Mouse (Mus musculus) midbrain, embryonic 10.5 days (tissue): ENCODE data around the gene Entpd1. TPM values are rescaled to one million over a fixed set of nuclear protein-coding genes. Genes with fewer than 3 reads are reported as not detected.

ENCODE experiments used
- DNase-seq: peaks from one replicate; pipeline ENCODE4 v3.0.0-alpha.2; 2017; ENCODE audit warnings: low spot score
- H3K27ac ChIP-seq: fragments of 300-500 bp; sonication (generic); replicated peaks from 2 replicates; pipeline ENCODE4 v1.5.1; 2016; ENCODE audit warnings: mild to moderate bottlenecking
- H3K27me3 ChIP-seq: fragments of 300-500 bp; sonication (generic); 2 replicates; pipeline ENCODE4 v1.6.1; 2016; ENCODE audit warnings: low read depth, mild to moderate bottlenecking; ENCODE audit not compliant: poor library complexity, severe bottlenecking
- H3K36me3 ChIP-seq: fragments of 300-500 bp; sonication (generic); 2 replicates; pipeline ENCODE4 v1.6.1; 2016; ENCODE audit warnings: mild to moderate bottlenecking, moderate library complexity
- H3K4me1 ChIP-seq: fragments of 300-500 bp; sonication (generic); 2 replicates; pipeline ENCODE4 v1.6.1; 2016
- H3K4me3 ChIP-seq: fragments of 300-500 bp; sonication (generic); 2 replicates; pipeline ENCODE4 v1.5.1; 2016; ENCODE audit warnings: mild to moderate bottlenecking, moderate library complexity
- H3K9me3 ChIP-seq: fragments of 300-500 bp; sonication (generic); replicated peaks from 2 replicates; pipeline ENCODE4 v1.6.1; 2016; ENCODE audit warnings: mild to moderate bottlenecking
- WGBS: fragments of 180-500 bp; shearing (Covaris S2); methylation state at CpG from one replicate; pipeline ENCODE4 v1.1.7; 2016; 5-methylcytosine and 5-hydroxymethylcytosine counted together
- polyA plus RNA-seq: library from polyadenylated mRNA; unstranded; fragments of >200 nt; fragmentation: Nextera tagmentation; extraction: Ambion mirVana; gene quantifications from 2 replicates; pipeline ENCODE4 v1.2.1, GENCODE M21; 2016

Gene Entpd1
- 4.0 and 6.2 TPM in 2 replicates for polyA plus RNA-seq

GRCm38 (mm10) chr19:40611830-40612506 is at the start of gene Entpd1, which contains the start of gene Tctn3:
Gene Entpd1 (plus strand): TSS chr19:40612366.
Gene Tctn3 (minus strand): TSS chr19:40612233.
- H3K27me3 ChIP-seq = no peaks in the 10 kb centered on the region
- under 1% methylated on average over 45 of the region's 45 CpGs for WGBS
- peak; percentile 99 for DNase-seq
- H3K4me3 ChIP-seq = peak within 1 kb of the TSS; percentile 89
- no peaks in the 10 kb centered on the region for H3K9me3 ChIP-seq
- peaks cover 14% of the 10 kb centered on the region for H3K4me1 ChIP-seq
- H3K27ac ChIP-seq = peak within 1 kb of the TSS; percentile 86
- H3K36me3 ChIP-seq = peaks cover 33% of the 10 kb centered on the region

- no peak for DNase-seq
- Histone ChIP-seq H3K36me3 (peaks cover 74% of the 10 kb centered on the region), H3K4me1 (no peaks in the 10 kb centered on the region), H3K9me3 (no peaks in the 10 kb centered on the region), H3K27ac (no peak overlapping the region), H3K4me3 (no peak overlapping the region), H3K27me3 (no peaks in the 10 kb centered on the region)
- WGBS = 89% methylated on average over 10 of the region's 10 CpGs
Observed at GRCm38 (mm10) chr19:40563880-40564645, 48.1 kb upstream of the Entpd1 start.

GRCm38 (mm10) chr19:40567616-40568015 is 44.5 kb upstream of the Entpd1 start:
- Histone ChIP-seq H3K27me3 (no peaks in the 10 kb centered on the region), H3K9me3 (peaks cover 14% of the 10 kb centered on the region), H3K4me1 (no peaks in the 10 kb centered on the region), H3K36me3 (peaks cover 98% of the 10 kb centered on the region), H3K27ac (no peak overlapping the region), H3K4me3 (no peak overlapping the region)
- no peak for DNase-seq
- 99% methylated on average over 3 of the region's 3 CpGs for WGBS

- 97% methylated on average over 9 of the region's 9 CpGs for WGBS
- DNase-seq = no peak
Observed at GRCm38 (mm10) chr19:40570726-40571125, 41.4 kb upstream of the Entpd1 start.

GRCm38 (mm10) chr19:40575438-40575837 is 36.7 kb upstream of the Entpd1 start:
- DNase-seq = no peak
- H3K36me3 ChIP-seq = peaks cover 100% of the 10 kb centered on the region
- H3K27me3 ChIP-seq = no peaks in the 10 kb centered on the region
- H3K4me1 ChIP-seq = no peaks in the 10 kb centered on the region
- H3K9me3 ChIP-seq = peaks cover 5% of the 10 kb centered on the region
- 86% methylated on average over 5 of the region's 5 CpGs for WGBS
- H3K27ac ChIP-seq = no peak overlapping the region
- H3K4me3 ChIP-seq = no peak overlapping the region

More at GRCm38 (mm10) chr19:40570726-40571125, 41.4 kb upstream of the Entpd1 start:
- H3K9me3 ChIP-seq = peaks cover 14% of the 10 kb centered on the region
- H3K27me3 ChIP-seq = no peaks in the 10 kb centered on the region
- no peak overlapping the region for H3K4me3 ChIP-seq
- H3K27ac ChIP-seq = no peak overlapping the region
- H3K36me3 ChIP-seq = peaks cover 100% of the 10 kb centered on the region
- H3K4me1 ChIP-seq = no peaks in the 10 kb centered on the region

GRCm38 (mm10) chr19:40580902-40581301 is 31.3 kb upstream of the Entpd1 start:
- Histone ChIP-seq H3K27ac (no peak overlapping the region), H3K4me3 (no peak overlapping the region), H3K36me3 (peaks cover 97% of the 10 kb centered on the region), H3K9me3 (no peaks in the 10 kb centered on the region), H3K27me3 (no peaks in the 10 kb centered on the region), H3K4me1 (0 out of 2 replicates have a peak, but pooled peaks cover 3% of the 10 kb centered on the region)
- no peak for DNase-seq
- WGBS = 86% methylated on average over 2 of the region's 2 CpGs

GRCm38 (mm10) chr19:40581662-40582061 is 30.5 kb upstream of the Entpd1 start:
- Histone ChIP-seq H3K4me1 (peaks cover 10% of the 10 kb centered on the region), H3K36me3 (peaks cover 94% of the 10 kb centered on the region), H3K27ac (no peak overlapping the region), H3K9me3 (no peaks in the 10 kb centered on the region), H3K27me3 (no peaks in the 10 kb centered on the region), H3K4me3 (no peak overlapping the region)
- 96% methylated on average over 5 of the region's 5 CpGs for WGBS
- no peak for DNase-seq

GRCm38 (mm10) chr19:40586908-40587307 is 25.3 kb upstream of the Entpd1 start:
- WGBS = 62% methylated on average over 7 of the region's 7 CpGs
- peak overlapping the region; percentile 88 for H3K4me3 ChIP-seq
- H3K27me3 ChIP-seq = no peaks in the 10 kb centered on the region
- 0 out of 2 replicates have a peak overlapping the region, but pooled peaks have one; percentile 91 for H3K27ac ChIP-seq
- H3K4me1 ChIP-seq = peaks cover 32% of the 10 kb centered on the region
- no peaks in the 10 kb centered on the region for H3K9me3 ChIP-seq
- H3K36me3 ChIP-seq = peaks cover 42% of the 10 kb centered on the region
- no peak for DNase-seq

- DNase-seq = no peak
- H3K27ac ChIP-seq = peak overlapping the region; percentile 91
- WGBS = 7% methylated on average over 30 of the region's 30 CpGs
Observed at GRCm38 (mm10) chr19:40587491-40588292, 24.5 kb upstream of the Entpd1 start.

GRCm38 (mm10) chr19:40588293-40588654 is 23.9 kb upstream of the Entpd1 start, which contains the start of gene Aldh18a1:
Gene Aldh18a1 (minus strand): TSS chr19:40588463.
- peaks cover 28% of the 10 kb centered on the region for H3K36me3 ChIP-seq
- H3K9me3 ChIP-seq = no peaks in the 10 kb centered on the region
- no peaks in the 10 kb centered on the region for H3K27me3 ChIP-seq
- H3K27ac ChIP-seq = peak within 1 kb of the TSS; percentile 91
- WGBS = under 1% methylated on average over 34 of the region's 34 CpGs
- DNase-seq = peak; percentile 94
- peaks cover 32% of the 10 kb centered on the region for H3K4me1 ChIP-seq
- H3K4me3 ChIP-seq = peak within 1 kb of the TSS; percentile 88

More at GRCm38 (mm10) chr19:40587491-40588292, 24.5 kb upstream of the Entpd1 start:
- Histone ChIP-seq H3K36me3 (peaks cover 34% of the 10 kb centered on the region), H3K4me1 (peaks cover 32% of the 10 kb centered on the region), H3K9me3 (no peaks in the 10 kb centered on the region), H3K27me3 (no peaks in the 10 kb centered on the region), H3K4me3 (peak overlapping the region; percentile 88)

GRCm38 (mm10) chr19:40588847-40589529 is 23.2 kb upstream of the Entpd1 start:
- peaks cover 32% of the 10 kb centered on the region for H3K4me1 ChIP-seq
- H3K27me3 ChIP-seq = no peaks in the 10 kb centered on the region
- H3K27ac ChIP-seq = peak overlapping the region; percentile 91
- peaks cover 25% of the 10 kb centered on the region for H3K36me3 ChIP-seq
- H3K4me3 ChIP-seq = peak overlapping the region; percentile 88
- 2% methylated on average over 18 of the region's 18 CpGs for WGBS
- H3K9me3 ChIP-seq = no peaks in the 10 kb centered on the region
- peak; percentile 91 for DNase-seq

GRCm38 (mm10) chr19:40589530-40589880 is 22.7 kb upstream of the Entpd1 start:
- no peaks in the 10 kb centered on the region for H3K9me3 ChIP-seq
- no peaks in the 10 kb centered on the region for H3K27me3 ChIP-seq
- no peak for DNase-seq
- H3K4me3 ChIP-seq = peak overlapping the region; percentile 88
- H3K36me3 ChIP-seq = peaks cover 26% of the 10 kb centered on the region
- H3K27ac ChIP-seq = peak overlapping the region; percentile 91
- H3K4me1 ChIP-seq = peaks cover 32% of the 10 kb centered on the region
- under 1% methylated on average over 10 of the region's 10 CpGs for WGBS
